ENCODE assay signal across 11 mouse cellular contexts in genomic region chr4:150486097-150486496, GRCm38 (mm10).
DNase-seq lines count a peak whose midpoint lies in the region; ATAC-seq and TF ChIP-seq lines count a peak whose summit lies in the region.
"Had no signal": no experiment of that assay in that cellular context is flagged by ENCODE, and none has a peak within 500 bp of the region (broad histone marks: within the 10 kb centered on the region; RNA-seq: fewer than 3 reads in every experiment).

No protein-coding gene starts in this region.

- no peak for ATAC-seq in forebrain, embryonic 13.5 days
- no peak for ATAC-seq in forebrain, embryonic 15.5 days (replicated peaks)
- no peak for ATAC-seq in lung, embryonic 15.5 days (ENCODE audit: borderline replicate concordance, extremely low read depth, low FRiP score, low TSS enrichment)
- ATAC-seq in embryonic facial prominence, embryonic 15.5 days (ENCODE audit: insufficient number of reproducible peaks, low FRiP score, low TSS enrichment, low read depth), result no peak

- intact Hi-C loops in gastrocnemius, postnatal 36 days (cut with DNase I), result no loop called here

- 38% methylated on average over 2 of the region's 2 CpGs for WGBS in forebrain, embryonic 13.5 days
- WGBS in forebrain, embryonic 15.5 days, result 21% methylated on average over 2 of the region's 2 CpGs
- 29% methylated on average over 2 of the region's 2 CpGs for WGBS in lung, embryonic 15.5 days
- WGBS in embryonic facial prominence, embryonic 15.5 days, result 39% methylated on average over 2 of the region's 2 CpGs
- 52% methylated on average over 2 of the region's 2 CpGs for WGBS in small intestine, adult 2 months

- H3K36me3 ChIP-seq in forebrain, embryonic 13.5 days (ENCODE audit: poor library complexity, severe bottlenecking), result peaks cover 12% of the 10 kb centered on the region; the same call in 1 of the 2 replicates
- no peaks in the 10 kb centered on the region for H3K36me3 ChIP-seq in forebrain, embryonic 15.5 days
- 0 out of 2 replicates have a peak, but pooled peaks cover 4% of the 10 kb centered on the region for H3K36me3 ChIP-seq in lung, embryonic 15.5 days
- H3K36me3 ChIP-seq in embryonic facial prominence, embryonic 15.5 days, result no peaks in the 10 kb centered on the region
- H3K36me3 ChIP-seq in small intestine, adult 2 months (ENCODE audit: control insufficient read depth, insufficient read depth, low read length), result peaks cover 4% of the 10 kb centered on the region
- H3K36me3 ChIP-seq: liver, embryonic 15.5 days had no signal

- no peaks in the 10 kb centered on the region for H3K9me3 ChIP-seq in forebrain, embryonic 13.5 days (replicated peaks)
- no peaks in the 10 kb centered on the region for H3K9me3 ChIP-seq in forebrain, embryonic 15.5 days
- no peaks in the 10 kb centered on the region for H3K9me3 ChIP-seq in lung, embryonic 15.5 days
- no peaks in the 10 kb centered on the region for H3K9me3 ChIP-seq in embryonic facial prominence, embryonic 15.5 days (replicated peaks)
- H3K9me3 ChIP-seq: liver, embryonic 15.5 days; neural tube, embryonic 13.5 days had no signal

- DNase-seq in lung, adult 18-20 months, result no peak
- DNase-seq in gastrocnemius, postnatal 36 days, result no peak
- DNase-seq in right cerebral cortex, postnatal 36 days (ENCODE audit: low spot score in 2 of 2), result no peak
- DNase-seq: cerebellum, adult 11-12 months had no signal

- no peaks in the 10 kb centered on the region for H3K27me3 ChIP-seq in forebrain, embryonic 13.5 days
- H3K27me3 ChIP-seq in forebrain, embryonic 15.5 days, result no peaks in the 10 kb centered on the region
- H3K27me3 ChIP-seq in lung, embryonic 15.5 days, result no peaks in the 10 kb centered on the region
- no peaks in the 10 kb centered on the region for H3K27me3 ChIP-seq in embryonic facial prominence, embryonic 15.5 days
- no peaks in the 10 kb centered on the region for H3K27me3 ChIP-seq in small intestine, adult 2 months (ENCODE audit: control insufficient read depth, insufficient read depth, low read length)
- H3K27me3 ChIP-seq: liver, embryonic 15.5 days; neural tube, embryonic 13.5 days had no signal

- H3K9ac ChIP-seq in forebrain, embryonic 13.5 days, result no peak overlapping the region
- no peak overlapping the region for H3K9ac ChIP-seq in forebrain, embryonic 15.5 days (replicated peaks)
- H3K9ac ChIP-seq in lung, embryonic 15.5 days, result no peak overlapping the region
- no peak overlapping the region for H3K9ac ChIP-seq in embryonic facial prominence, embryonic 15.5 days
- H3K9ac ChIP-seq: liver, embryonic 15.5 days; neural tube, embryonic 13.5 days had no signal

- H3K4me1 ChIP-seq in forebrain, embryonic 13.5 days, result peaks cover 39% of the 10 kb centered on the region
- H3K4me1 ChIP-seq in forebrain, embryonic 15.5 days, result peaks cover 39% of the 10 kb centered on the region
- H3K4me1 ChIP-seq in lung, embryonic 15.5 days, result peaks cover 27% of the 10 kb centered on the region
- H3K4me1 ChIP-seq in embryonic facial prominence, embryonic 15.5 days, result peaks cover 30% of the 10 kb centered on the region
- H3K4me1 ChIP-seq in small intestine, adult 2 months (ENCODE audit: control insufficient read depth, insufficient read depth, insufficient read length, low read length), result peaks cover 17% of the 10 kb centered on the region

- H3K27ac ChIP-seq in forebrain, embryonic 13.5 days, result 0 out of 2 replicates have a peak overlapping the region, but pooled peaks have one; percentile 27
- H3K27ac ChIP-seq in forebrain, embryonic 15.5 days (replicated peaks), result no peak overlapping the region
- 0 out of 2 replicates have a peak overlapping the region, but pooled peaks have one; percentile 33 for H3K27ac ChIP-seq in lung, embryonic 15.5 days
- H3K27ac ChIP-seq in embryonic facial prominence, embryonic 15.5 days (replicated peaks), result peak overlapping the region; percentile 88
- 0 out of 2 replicates have a peak overlapping the region, but pooled peaks have one; percentile 30 for H3K27ac ChIP-seq in small intestine, adult 2 months (ENCODE audit: insufficient read depth, low read depth, low read length)
- H3K27ac ChIP-seq: liver, embryonic 15.5 days had no signal

- no peak overlapping the region for H3K4me2 ChIP-seq in forebrain, embryonic 13.5 days
- no peak overlapping the region for H3K4me2 ChIP-seq in forebrain, embryonic 15.5 days (replicated peaks)
- H3K4me2 ChIP-seq in lung, embryonic 15.5 days, result no peak overlapping the region
- no peak overlapping the region for H3K4me2 ChIP-seq in embryonic facial prominence, embryonic 15.5 days (replicated peaks)
- H3K4me2 ChIP-seq: liver, embryonic 15.5 days; neural tube, embryonic 13.5 days had no signal

- no peak overlapping the region for H3K4me3 ChIP-seq in forebrain, embryonic 13.5 days
- no peak overlapping the region for H3K4me3 ChIP-seq in forebrain, embryonic 15.5 days
- no peak overlapping the region for H3K4me3 ChIP-seq in lung, embryonic 15.5 days
- no peak overlapping the region for H3K4me3 ChIP-seq in embryonic facial prominence, embryonic 15.5 days (replicated peaks)
- no peak overlapping the region for H3K4me3 ChIP-seq in small intestine, adult 2 months (ENCODE audit: low read depth, low read length)
- H3K4me3 ChIP-seq: liver, embryonic 15.5 days; neural tube, embryonic 13.5 days had no signal

- no peak for TF ChIP-seq POLR2A in small intestine, adult 2 months (IDR thresholded peaks at IDR 0.05; ENCODE audit: low read depth, low read length)

- no peak for TF ChIP-seq CTCF in small intestine, adult 2 months (IDR thresholded peaks at IDR 0.05; ENCODE audit: extremely low read depth, insufficient read length, insufficient replicate concordance, low read depth, low read length)
